ENCODE assay signal across 9 mouse cellular contexts in the genomic region with DNA sequence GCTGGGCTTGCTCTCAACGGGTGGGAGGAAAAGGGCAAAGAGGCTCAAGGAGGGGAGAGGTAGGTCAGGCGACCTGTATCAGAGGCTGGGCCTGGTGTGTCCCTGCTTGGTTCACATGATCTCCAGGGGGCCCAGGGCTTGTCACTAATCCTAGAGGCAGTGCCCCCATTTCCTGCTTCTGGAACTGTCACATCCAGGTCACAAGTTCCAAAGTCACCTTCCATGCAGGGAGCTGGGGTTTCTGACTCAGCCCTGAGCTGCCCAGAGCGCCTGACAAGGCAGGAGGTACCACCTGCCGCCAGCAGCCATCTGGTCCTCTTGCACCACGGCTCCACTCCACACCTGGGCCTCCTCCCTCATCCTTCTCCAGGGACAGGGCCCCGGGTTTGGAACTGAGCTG.
DNase-seq lines count a peak whose midpoint lies in the region; ATAC-seq and TF ChIP-seq lines count a peak whose summit lies in the region.
"Had no signal": no experiment of that assay in that cellular context is flagged by ENCODE, and none has a peak within 500 bp of the region (broad histone marks: within the 10 kb centered on the region; RNA-seq: fewer than 3 reads in every experiment).

No protein-coding gene starts in this region.

- H3K27ac ChIP-seq in kidney, postnatal 0 days: no peak overlapping the region
- H3K27ac ChIP-seq in embryonic facial prominence, embryonic 15.5 days (replicated peaks): peak overlapping the region; percentile 84
- H3K27ac ChIP-seq in midbrain, embryonic 15.5 days: peak overlapping the region; percentile 74

- no peak for TF ChIP-seq CTCF in kidney, postnatal 0 days (IDR thresholded peaks at IDR 0.05; ENCODE audit: low read depth)

- H3K27me3 ChIP-seq in kidney, postnatal 0 days (ENCODE audit: insufficient read depth, low read length): no peaks in the 10 kb centered on the region
- no peaks in the 10 kb centered on the region for H3K27me3 ChIP-seq in embryonic facial prominence, embryonic 15.5 days
- H3K27me3 ChIP-seq in midbrain, embryonic 15.5 days (replicated peaks): no peaks in the 10 kb centered on the region

- WGBS in kidney, postnatal 0 days: 37% methylated on average over 6 of the region's 6 CpGs
- WGBS in embryonic facial prominence, embryonic 15.5 days: 54% methylated on average over 6 of the region's 6 CpGs
- WGBS in midbrain, embryonic 15.5 days: 44% methylated on average over 6 of the region's 6 CpGs

- DNase-seq in cerebellum, adult 11 months: peak; percentile 57
- DNase-seq in cerebellum, postnatal 14 days: no peak
- DNase-seq in kidney, postnatal 0 days (ENCODE audit: low spot score): no peak
- no peak for DNase-seq in kidney, postnatal 36 days
- no peak for DNase-seq in layer of hippocampus, adult 9-10 months (ENCODE audit: low spot score)
- no peak for DNase-seq in kidney, adult 8-10 months
- DNase-seq: liver had no signal

- 0 out of 2 replicates have a peak, but pooled peaks have one; percentile 10 for ATAC-seq in kidney, postnatal 0 days (replicated peaks; ENCODE audit: low FRiP score, low read depth)
- no peak for ATAC-seq in embryonic facial prominence, embryonic 15.5 days (ENCODE audit: insufficient number of reproducible peaks, low FRiP score, low TSS enrichment, low read depth)
- ATAC-seq in midbrain, embryonic 15.5 days (replicated peaks): no peak

- peaks cover 14% of the 10 kb centered on the region; the same call in 1 of the 2 replicates for H3K4me1 ChIP-seq in kidney, postnatal 0 days (replicated peaks; ENCODE audit: insufficient read depth, low read length)
- peaks cover 47% of the 10 kb centered on the region for H3K4me1 ChIP-seq in embryonic facial prominence, embryonic 15.5 days
- H3K4me1 ChIP-seq in midbrain, embryonic 15.5 days: peaks cover 50% of the 10 kb centered on the region

- H3K9ac ChIP-seq in kidney, postnatal 0 days (ENCODE audit: low read depth, low read length): no peak overlapping the region
- no peak overlapping the region for H3K9ac ChIP-seq in embryonic facial prominence, embryonic 15.5 days
- H3K9ac ChIP-seq in midbrain, embryonic 15.5 days: no peak overlapping the region

- H3K9me3 ChIP-seq in kidney, postnatal 0 days (replicated peaks; ENCODE audit: low read length): no peaks in the 10 kb centered on the region
- H3K9me3 ChIP-seq in embryonic facial prominence, embryonic 15.5 days (replicated peaks): no peaks in the 10 kb centered on the region
- H3K9me3 ChIP-seq in midbrain, embryonic 15.5 days: no peaks in the 10 kb centered on the region

- no peaks in the 10 kb centered on the region for H3K36me3 ChIP-seq in kidney, postnatal 0 days (ENCODE audit: insufficient read depth, low read length)
- H3K36me3 ChIP-seq in embryonic facial prominence, embryonic 15.5 days: no peaks in the 10 kb centered on the region
- no peaks in the 10 kb centered on the region for H3K36me3 ChIP-seq in midbrain, embryonic 15.5 days (replicated peaks)

- no peak overlapping the region for H3K4me3 ChIP-seq in kidney, postnatal 0 days (replicated peaks; ENCODE audit: low read depth, low read length)
- no peak overlapping the region for H3K4me3 ChIP-seq in embryonic facial prominence, embryonic 15.5 days (replicated peaks)
- no peak overlapping the region for H3K4me3 ChIP-seq in midbrain, embryonic 15.5 days

- no peak overlapping the region for H3K4me2 ChIP-seq in kidney, postnatal 0 days (ENCODE audit: low read length)
- H3K4me2 ChIP-seq in embryonic facial prominence, embryonic 15.5 days (replicated peaks): no peak overlapping the region
- H3K4me2 ChIP-seq in midbrain, embryonic 15.5 days: no peak overlapping the region
